Mouse (Mus musculus) hindbrain, embryonic 11.5 days (tissue): ENCODE measurements at regions not wholly inside any gene's neighbourhood (a gene's known extent, or its start where the extent isn't known, plus 50 kb on each side); places are given as distances from the start of the nearest gene placed in this dataset.

Experiments
- ATAC-seq: fragments of 200-750 bp; cut with Nextera tagmentation; 2 replicates; pipeline ENCODE4 v1.8.0; 2017; ENCODE audit warnings: mild to moderate bottlenecking, moderate TSS enrichment, moderate library complexity; ENCODE audit not compliant: low FRiP score
- DNase-seq: peaks from one replicate; pipeline ENCODE4 v3.0.0-alpha.2; 2015; ENCODE audit warnings: low spot score
- H3K27ac ChIP-seq: fragments of 300-500 bp; sonication (generic); 2 replicates; pipeline ENCODE4 v1.5.1; 2014; ENCODE audit warnings: mild to moderate bottlenecking, low read depth, low read length
- H3K27me3 ChIP-seq: fragments of 300-500 bp; sonication (generic); 2 replicates; pipeline ENCODE4 v1.6.1; 2014; ENCODE audit warnings: mild to moderate bottlenecking, low read length, moderate library complexity, mixed read lengths; ENCODE audit not compliant: control insufficient read depth, insufficient read depth
- H3K36me3 ChIP-seq: fragments of 300-500 bp; sonication (generic); 2 replicates; pipeline ENCODE4 v1.6.1; 2014; ENCODE audit warnings: mild to moderate bottlenecking, low read length, moderate library complexity, mixed read lengths; ENCODE audit not compliant: control insufficient read depth, insufficient read depth
- H3K4me1 ChIP-seq: fragments of 300-500 bp; sonication (generic); replicated peaks from 2 replicates; pipeline ENCODE4 v1.6.1; 2014; ENCODE audit warnings: low read length, mixed read lengths; ENCODE audit not compliant: control insufficient read depth, insufficient read depth
- H3K4me2 ChIP-seq: fragments of 300-500 bp; sonication (generic); replicated peaks from 2 replicates; pipeline ENCODE4 v1.6.1; 2014; ENCODE audit warnings: mild to moderate bottlenecking, low read depth, low read length
- H3K4me3 ChIP-seq: fragments of 300-500 bp; sonication (generic); 2 replicates; pipeline ENCODE4 v1.5.1; 2014; ENCODE audit warnings: low read depth, low read length
- H3K9ac ChIP-seq: fragments of 300-500 bp; sonication (generic); 2 replicates; pipeline ENCODE4 v1.6.1; 2014; ENCODE audit warnings: low read depth, low read length
- H3K9me3 ChIP-seq: fragments of 300-500 bp; sonication (generic); 2 replicates; pipeline ENCODE4 v1.6.1; 2016; ENCODE audit warnings: low read length; ENCODE audit not compliant: control insufficient read depth
- WGBS: fragments of 180-500 bp; shearing (Covaris S2); extraction: QIAGEN DNeasy Blood & Tissue Kit; methylation state at CpG from one replicate; pipeline ENCODE4 v1.1.7; 2014; 5-methylcytosine and 5-hydroxymethylcytosine counted together

DNA sequence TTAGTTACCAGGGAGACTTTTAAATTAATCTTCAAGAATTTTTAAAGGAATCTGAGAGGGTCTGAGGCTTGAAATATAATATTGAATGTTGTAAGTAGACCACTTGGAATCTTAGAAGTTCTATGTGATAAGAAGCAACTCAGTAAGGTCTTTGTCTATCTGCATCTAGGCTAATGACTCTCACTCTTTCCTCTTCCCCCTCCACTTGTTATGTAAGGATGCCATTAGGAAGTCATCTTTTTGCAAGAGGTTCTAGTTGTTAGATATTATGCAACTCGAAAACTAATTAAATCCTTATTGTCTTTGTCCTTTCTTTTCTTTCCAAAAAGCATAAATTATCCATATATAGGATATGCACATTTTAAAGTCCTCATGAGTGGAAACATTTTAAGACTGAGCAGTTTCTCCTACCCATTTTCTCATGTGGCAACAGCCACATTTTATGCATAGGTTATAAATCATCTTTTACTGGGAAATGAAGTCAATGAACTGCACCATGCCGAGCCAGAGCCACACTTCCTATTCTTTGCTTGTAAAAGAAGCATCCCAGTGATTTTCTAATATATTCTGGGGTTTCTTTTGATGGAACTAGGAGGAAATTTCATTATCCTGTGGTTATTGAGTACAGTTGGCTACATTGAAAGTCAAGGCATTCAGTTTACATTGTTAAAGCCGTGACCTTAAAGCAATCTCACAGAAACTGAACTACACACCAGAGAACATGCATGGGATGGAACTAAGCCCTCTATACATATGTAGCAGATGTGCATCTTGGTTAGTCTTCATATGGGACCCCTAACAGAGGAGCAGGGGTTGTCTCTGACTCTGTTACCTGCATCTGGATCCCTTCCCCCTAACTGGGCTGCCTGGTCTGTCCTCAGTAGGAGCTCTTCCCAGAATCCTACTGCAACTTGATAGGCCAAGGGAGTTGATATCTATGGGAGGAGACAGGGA, 230.8 kb downstream of the Ahr start:
- 75% methylated on average over 3 of the region's 3 CpGs for WGBS
- Histone ChIP-seq H3K4me3 (no peak overlapping the region), H3K9ac (no peak overlapping the region), H3K4me1 (no peaks in the 10 kb centered on the region), H3K9me3 (no peaks in the 10 kb centered on the region), H3K27me3 (no peaks in the 10 kb centered on the region), H3K36me3 (no peaks in the 10 kb centered on the region), H3K4me2 (no peak overlapping the region), H3K27ac (no peak overlapping the region)
- DNase-seq, result no peak
- ATAC-seq, result no peak

DNA sequence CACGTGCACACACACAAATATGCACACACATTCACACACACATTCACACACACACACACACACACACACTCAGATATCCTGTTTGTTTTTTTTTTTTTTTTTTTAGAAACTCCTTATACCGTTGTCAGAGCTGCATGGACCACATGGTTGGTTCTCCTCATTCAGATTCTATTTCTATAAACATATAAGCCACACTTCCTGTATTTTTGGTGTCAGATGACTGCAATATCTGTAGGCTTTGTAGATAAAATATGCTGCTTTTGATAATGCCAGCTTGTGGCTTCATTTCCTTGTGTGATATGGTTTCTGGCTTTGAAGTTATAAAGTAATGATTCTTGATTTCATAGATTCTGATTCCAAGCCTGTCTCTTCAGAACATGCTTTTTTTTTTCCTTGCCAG, 231.7 kb downstream of the Ahr start:
- Histone ChIP-seq H3K4me1 (no peaks in the 10 kb centered on the region), H3K9ac (no peak overlapping the region), H3K27ac (no peak overlapping the region), H3K27me3 (no peaks in the 10 kb centered on the region), H3K9me3 (no peaks in the 10 kb centered on the region), H3K36me3 (no peaks in the 10 kb centered on the region), H3K4me3 (no peak overlapping the region), H3K4me2 (no peak overlapping the region)
- WGBS, result 84% methylated on average over 2 of the region's 2 CpGs
- DNase-seq, result no peak
- ATAC-seq, result no peak

DNA sequence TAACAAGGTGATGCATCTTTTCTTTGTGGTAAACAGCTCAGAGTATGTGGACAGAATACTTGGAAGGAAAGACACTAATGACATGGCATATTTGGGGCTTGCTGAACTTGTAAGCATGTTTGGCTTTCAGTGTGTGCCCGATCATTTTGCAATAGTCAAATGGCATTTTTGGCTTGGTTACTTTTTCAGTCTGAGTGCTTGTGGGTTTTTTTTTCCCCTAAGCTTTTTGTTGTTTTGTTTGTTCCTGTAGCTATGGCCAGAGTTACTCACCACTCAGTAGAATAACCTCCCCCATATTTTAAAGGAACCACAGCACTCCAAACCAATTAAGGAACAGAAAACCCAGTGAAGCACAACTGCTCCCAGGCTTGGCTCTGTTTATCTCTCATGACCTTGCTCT, 240.2 kb downstream of the Ahr start:
- Histone ChIP-seq H3K27ac (no peak overlapping the region), H3K27me3 (no peaks in the 10 kb centered on the region), H3K4me3 (no peak overlapping the region), H3K4me2 (no peak overlapping the region), H3K9ac (no peak overlapping the region), H3K9me3 (no peaks in the 10 kb centered on the region), H3K36me3 (no peaks in the 10 kb centered on the region), H3K4me1 (no peaks in the 10 kb centered on the region)
- ATAC-seq, result no peak
- WGBS, result 82% methylated on average over 1 of the region's 1 CpGs
- DNase-seq, result no peak

DNA sequence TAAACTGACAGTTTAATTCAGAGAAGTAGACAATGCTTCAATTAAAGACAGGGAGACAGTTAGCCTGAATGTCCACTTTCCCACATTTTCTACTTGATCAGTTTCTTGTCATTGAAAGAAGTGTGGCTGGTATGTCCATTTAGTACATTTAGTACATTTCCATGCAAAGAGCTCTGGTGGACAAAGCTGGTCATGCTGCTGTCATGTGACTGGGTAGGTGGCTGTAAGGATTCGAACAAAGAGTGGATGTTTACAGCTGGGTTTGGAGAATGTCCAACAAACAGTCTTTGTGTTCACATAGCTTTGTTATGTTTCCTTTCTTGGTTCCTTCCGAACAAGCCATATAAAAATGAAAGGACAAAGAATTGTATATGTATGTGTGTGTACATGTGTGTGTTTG, 241.3 kb downstream of the Ahr start:
- 81% methylated on average over 2 of the region's 2 CpGs for WGBS
- DNase-seq (no peak), ATAC-seq (no peak)

DNA sequence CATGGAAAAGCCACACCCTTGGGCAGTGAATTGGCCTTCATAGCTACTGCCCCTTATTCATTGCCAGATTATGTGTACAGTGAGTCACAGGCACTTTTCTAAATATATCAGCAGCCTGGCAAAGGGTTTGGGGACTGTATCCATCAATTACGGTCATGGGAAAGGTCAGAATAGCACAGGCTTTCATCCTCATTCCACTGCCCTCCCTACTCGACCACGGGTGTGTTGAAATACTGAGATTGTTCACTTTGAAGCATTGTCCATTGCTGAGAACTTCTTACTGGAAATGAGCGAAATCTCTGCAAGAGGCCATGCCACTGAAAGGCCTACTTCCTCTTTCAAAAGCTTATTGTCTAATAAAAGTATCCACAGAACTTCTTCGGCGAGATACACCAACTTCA, 242.9 kb downstream of the Ahr start:
- Histone ChIP-seq H3K4me3 (no peak overlapping the region), H3K4me1 (no peaks in the 10 kb centered on the region), H3K36me3 (no peaks in the 10 kb centered on the region), H3K4me2 (no peak overlapping the region), H3K27me3 (no peaks in the 10 kb centered on the region), H3K27ac (no peak overlapping the region), H3K9me3 (no peaks in the 10 kb centered on the region), H3K9ac (no peak overlapping the region)
- DNase-seq, result no peak
- no peak for ATAC-seq
- WGBS, result 85% methylated on average over 6 of the region's 6 CpGs

More for the DNA sequence above, 241.3 kb downstream of the Ahr start:
- no peak overlapping the region for H3K4me3 ChIP-seq
- H3K9ac ChIP-seq, result no peak overlapping the region
- no peaks in the 10 kb centered on the region for H3K27me3 ChIP-seq
- H3K4me1 ChIP-seq, result no peaks in the 10 kb centered on the region
- H3K9me3 ChIP-seq, result no peaks in the 10 kb centered on the region
- H3K4me2 ChIP-seq, result no peak overlapping the region
- no peak overlapping the region for H3K27ac ChIP-seq
- no peaks in the 10 kb centered on the region for H3K36me3 ChIP-seq

DNA sequence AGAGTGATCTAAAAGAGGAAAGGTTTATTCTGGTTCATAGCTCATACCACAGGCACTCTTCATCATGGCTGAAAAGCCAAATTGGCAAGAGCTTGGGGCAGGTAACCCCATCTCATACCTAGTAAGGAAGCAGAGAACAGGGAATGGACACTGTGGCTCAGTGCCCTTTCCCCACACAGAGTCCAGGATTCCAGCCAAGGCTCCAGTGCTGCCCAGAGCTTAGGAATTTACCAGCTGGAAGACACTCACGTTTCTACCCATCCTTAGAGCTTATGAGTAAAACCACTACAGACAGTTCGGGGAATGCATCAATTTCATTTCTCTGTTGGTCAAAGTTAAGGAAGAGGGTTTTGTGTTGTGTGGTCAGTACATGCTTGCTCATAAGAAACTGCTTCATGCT, 241.0 kb downstream of the Snx13 start:
- ATAC-seq (no peak), DNase-seq (no peak)
- H3K9me3 ChIP-seq, result no peaks in the 10 kb centered on the region
- H3K27me3 ChIP-seq, result no peaks in the 10 kb centered on the region
- no peaks in the 10 kb centered on the region for H3K4me1 ChIP-seq
- no peaks in the 10 kb centered on the region for H3K36me3 ChIP-seq
- 74% methylated on average over 2 of the region's 2 CpGs for WGBS
- H3K27ac ChIP-seq, result no peak overlapping the region
- no peak overlapping the region for H3K4me3 ChIP-seq
- no peak overlapping the region for H3K9ac ChIP-seq
- no peak overlapping the region for H3K4me2 ChIP-seq

DNA sequence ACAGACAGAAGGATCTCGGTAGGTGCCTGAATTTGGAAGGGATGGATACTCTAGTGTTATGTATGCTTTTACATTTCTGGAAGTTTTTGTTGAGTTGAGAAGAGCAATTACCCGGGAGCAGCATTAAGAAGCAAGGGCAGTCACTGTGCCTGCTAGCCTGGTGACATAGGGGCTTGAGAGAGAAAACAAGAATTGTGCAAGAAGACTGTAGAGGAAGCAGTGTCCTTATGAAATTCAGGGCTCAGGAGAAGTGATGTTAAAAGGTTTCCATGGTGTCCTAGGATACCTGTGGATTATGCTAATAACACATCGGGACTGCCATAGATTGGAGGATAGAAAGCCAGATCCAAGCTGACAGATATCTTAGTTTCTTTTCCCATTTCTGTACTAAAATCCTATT, 240.6 kb downstream of the Snx13 start:
- Histone ChIP-seq H3K4me2 (no peak overlapping the region), H3K4me3 (no peak overlapping the region), H3K9ac (no peak overlapping the region), H3K4me1 (no peaks in the 10 kb centered on the region), H3K27ac (no peak overlapping the region), H3K9me3 (no peaks in the 10 kb centered on the region), H3K36me3 (no peaks in the 10 kb centered on the region), H3K27me3 (no peaks in the 10 kb centered on the region)
- DNase-seq (no peak), ATAC-seq (no peak)
- WGBS, result 83% methylated on average over 3 of the region's 3 CpGs

DNA sequence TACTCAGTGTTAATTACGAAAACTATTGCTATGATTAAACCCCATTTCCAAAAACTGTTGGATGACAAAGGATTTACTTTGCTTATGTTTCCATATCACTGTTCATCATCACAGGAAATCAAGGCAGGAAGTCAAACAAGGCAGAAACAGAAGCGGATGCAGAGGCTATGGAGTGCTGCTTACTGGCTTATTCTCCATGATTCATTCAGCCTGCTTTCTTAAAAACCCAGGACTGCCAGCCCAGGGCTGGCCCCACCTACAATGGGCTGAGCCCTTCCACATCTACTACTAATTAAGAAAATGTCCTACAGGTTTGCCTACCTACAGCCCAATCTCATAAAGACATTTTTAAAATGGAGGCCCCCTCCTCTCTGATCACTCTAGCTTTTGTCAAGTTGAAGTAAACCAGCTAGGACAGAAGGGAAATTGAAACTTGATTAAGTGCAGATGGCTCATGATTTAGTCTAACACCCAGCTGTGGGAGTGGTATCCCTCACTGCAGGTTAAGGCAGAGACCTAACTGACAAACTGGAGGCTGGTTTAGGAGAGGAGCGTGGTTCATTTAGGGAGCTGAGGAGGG, 240.1 kb downstream of the Snx13 start:
- Histone ChIP-seq H3K36me3 (no peaks in the 10 kb centered on the region), H3K27me3 (no peaks in the 10 kb centered on the region), H3K27ac (no peak overlapping the region), H3K4me1 (no peaks in the 10 kb centered on the region), H3K9me3 (no peaks in the 10 kb centered on the region), H3K9ac (no peak overlapping the region), H3K4me2 (no peak overlapping the region), H3K4me3 (no peak overlapping the region)
- DNase-seq (no peak), ATAC-seq (no peak)
- WGBS, result 84% methylated on average over 3 of the region's 3 CpGs

DNA sequence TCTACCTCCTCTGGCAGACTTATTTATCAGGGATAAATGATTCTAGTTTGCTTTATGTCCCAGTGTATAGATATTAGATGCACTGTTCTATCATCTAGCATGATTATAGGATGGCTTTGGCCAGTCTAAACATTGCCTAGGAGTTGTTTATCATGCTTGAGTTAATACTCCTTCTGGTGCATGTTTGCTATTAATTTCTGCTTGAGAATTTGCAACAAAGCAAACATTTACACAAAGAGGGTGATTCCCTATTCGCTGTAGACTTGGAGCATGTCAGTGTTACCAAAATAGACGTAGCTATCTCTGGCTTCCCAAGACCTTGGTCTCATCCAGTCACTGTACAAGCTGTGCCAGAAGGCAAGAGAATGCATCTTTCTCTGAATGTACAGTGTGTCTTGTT, 237.4 kb downstream of the Snx13 start:
- H3K4me3 ChIP-seq, result no peak overlapping the region
- H3K36me3 ChIP-seq, result no peaks in the 10 kb centered on the region
- H3K27ac ChIP-seq, result no peak overlapping the region
- no peaks in the 10 kb centered on the region for H3K9me3 ChIP-seq
- no peak overlapping the region for H3K9ac ChIP-seq
- ATAC-seq (no peak), DNase-seq (no peak)
- 87% methylated on average over 2 of the region's 2 CpGs for WGBS
- no peak overlapping the region for H3K4me2 ChIP-seq
- H3K27me3 ChIP-seq, result no peaks in the 10 kb centered on the region
- no peaks in the 10 kb centered on the region for H3K4me1 ChIP-seq
